Mouse (Mus musculus) heart, adult 8-10 months (tissue): Measurements from ENCODE around the gene A230072I06Rik. TPM values are rescaled to one million over a fixed set of nuclear protein-coding genes. Genes with fewer than 3 reads are reported as not detected.

Source experiments
- DNase-seq: peaks from one replicate; pipeline ENCODE4 v3.0.0; 2022; ENCODE audit warnings: low spot score
- total RNA-seq, 4 experiments: library from RNA; stranded (reverse); gene quantifications; 2 replicates each; pipeline ENCODE4 v1.2.4; 2022

The A230072I06Rik gene
- not detected for total RNA-seq

GRCm38 (mm10) chr8:12278663-12279312 lies at the start of gene A230072I06Rik:
Gene A230072I06Rik, plus strand, starts transcription at chr8:12278819.
- DNase-seq: no peak

- DNase-seq: no peak
Observed at GRCm38 (mm10) chr8:12234039-12234438, 44.6 kb upstream of the A230072I06Rik start.

GRCm38 (mm10) chr8:12238775-12239174 lies 39.8 kb upstream of the A230072I06Rik start:
- no peak for DNase-seq

GRCm38 (mm10) chr8:12240143-12240542 lies 38.5 kb upstream of the A230072I06Rik start:
- DNase-seq: no peak

- no peak for DNase-seq
Observed at GRCm38 (mm10) chr8:12243746-12244145, 34.9 kb upstream of the A230072I06Rik start.

- peak; percentile 6 for DNase-seq
Observed at GRCm38 (mm10) chr8:12259890-12260289, 18.7 kb upstream of the A230072I06Rik start.

- no peak for DNase-seq
Observed at GRCm38 (mm10) chr8:12260476-12261029, 18.1 kb upstream of the A230072I06Rik start.

- no peak for DNase-seq
Observed at GRCm38 (mm10) chr8:12261556-12261955, 17.1 kb upstream of the A230072I06Rik start.

- DNase-seq: no peak
Observed at GRCm38 (mm10) chr8:12264996-12265395, 13.6 kb upstream of the A230072I06Rik start.

GRCm38 (mm10) chr8:12267863-12268262 lies 10.8 kb upstream of the A230072I06Rik start:
- DNase-seq: no peak

GRCm38 (mm10) chr8:12268306-12268829 lies 10.3 kb upstream of the A230072I06Rik start:
- no peak for DNase-seq

- DNase-seq: no peak
Observed at GRCm38 (mm10) chr8:12279482-12280192, 1.0 kb downstream of the A230072I06Rik start.

- DNase-seq: no peak
Observed at GRCm38 (mm10) chr8:12282128-12282527, 3.5 kb downstream of the A230072I06Rik start.

GRCm38 (mm10) chr8:12290551-12290950 lies 11.9 kb downstream of the A230072I06Rik start:
- no peak for DNase-seq

GRCm38 (mm10) chr8:12298326-12298950 lies 19.8 kb downstream of the A230072I06Rik start:
- DNase-seq: no peak

GRCm38 (mm10) chr8:12301998-12302397 lies 23.4 kb downstream of the A230072I06Rik start:
- no peak for DNase-seq

GRCm38 (mm10) chr8:12312975-12313734 lies 34.5 kb downstream of the A230072I06Rik start:
- DNase-seq: no peak

- no peak for DNase-seq
Observed at GRCm38 (mm10) chr8:12314258-12314657, 35.6 kb downstream of the A230072I06Rik start.

- DNase-seq: no peak
Observed at GRCm38 (mm10) chr8:12315177-12315576, 36.6 kb downstream of the A230072I06Rik start.

- DNase-seq: no peak
Observed at GRCm38 (mm10) chr8:12319755-12320455, 41.3 kb downstream of the A230072I06Rik start.

GRCm38 (mm10) chr8:12322071-12322470 lies 43.5 kb downstream of the A230072I06Rik start:
- DNase-seq: no peak
